Mouse (Mus musculus) testis, postnatal 14 days (tissue): ENCODE results near the gene Gnai2.

ENCODE experiments used
- DNase-seq: peaks from one replicate; pipeline ENCODE4 v3.0.0; 2021; ENCODE audit warnings: low spot score

Gnai2 gene

DNA sequence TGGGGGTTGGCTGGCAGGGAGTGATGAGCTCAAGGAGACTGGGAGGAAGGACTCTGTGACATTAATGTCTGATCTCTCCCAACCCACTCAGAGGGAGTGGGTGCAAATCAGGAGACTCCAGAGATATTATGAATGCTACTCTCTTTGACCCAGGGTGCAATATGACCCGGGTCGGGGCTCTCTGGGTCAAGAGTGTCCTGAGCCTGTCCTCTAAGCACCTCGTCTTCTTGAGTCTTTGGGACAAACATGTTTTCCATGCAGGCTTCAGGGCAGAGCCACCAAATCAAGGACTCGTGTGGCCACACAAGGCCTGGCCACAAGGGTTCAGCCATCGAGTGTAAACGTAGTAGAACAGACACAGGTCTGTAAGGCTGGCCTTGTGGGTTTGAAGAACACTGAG, 22.9 kb upstream of the Gnai2 start:
- DNase-seq = no peak

DNA sequence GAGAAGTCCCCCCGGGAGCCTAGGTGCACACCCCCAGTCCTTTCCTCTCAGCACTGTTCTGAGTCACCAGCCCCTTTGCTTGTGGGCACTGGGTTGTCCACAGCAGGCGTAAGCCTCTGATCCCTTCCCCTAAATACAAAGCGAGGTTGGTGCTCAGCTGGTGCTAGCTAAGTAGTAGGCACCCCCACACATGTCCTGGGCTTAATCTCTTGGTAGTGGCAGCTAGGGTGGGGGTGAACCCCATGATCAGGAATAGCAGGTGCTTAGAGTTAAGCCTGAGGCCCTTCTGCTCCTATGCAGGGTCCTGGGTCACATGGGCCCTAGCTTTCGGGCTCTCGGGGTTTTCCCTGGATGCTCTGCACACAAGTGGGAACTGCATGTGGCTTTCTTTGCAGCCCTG, 22.0 kb upstream of the Gnai2 start:
- DNase-seq = no peak

DNA sequence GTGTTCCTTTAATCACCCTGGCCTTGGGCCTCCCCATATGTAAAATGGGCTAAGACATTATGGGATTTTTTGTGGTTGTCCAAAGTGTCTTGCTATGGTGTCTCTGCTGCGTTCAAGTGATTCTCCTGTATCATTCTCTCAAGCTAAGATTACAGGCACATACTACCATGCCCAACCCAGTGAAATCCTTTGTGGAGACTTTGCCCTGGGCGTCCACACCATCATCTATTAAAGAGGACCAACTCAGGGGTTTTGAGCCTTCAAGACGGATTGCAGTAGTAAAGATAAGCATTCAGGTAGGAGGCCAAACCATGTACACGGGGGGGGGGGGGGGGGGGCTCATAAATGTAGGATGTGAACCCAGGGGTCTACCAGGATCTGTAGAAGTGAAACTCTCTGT, 19.4 kb upstream of the Gnai2 start:
- no peak for DNase-seq

DNA sequence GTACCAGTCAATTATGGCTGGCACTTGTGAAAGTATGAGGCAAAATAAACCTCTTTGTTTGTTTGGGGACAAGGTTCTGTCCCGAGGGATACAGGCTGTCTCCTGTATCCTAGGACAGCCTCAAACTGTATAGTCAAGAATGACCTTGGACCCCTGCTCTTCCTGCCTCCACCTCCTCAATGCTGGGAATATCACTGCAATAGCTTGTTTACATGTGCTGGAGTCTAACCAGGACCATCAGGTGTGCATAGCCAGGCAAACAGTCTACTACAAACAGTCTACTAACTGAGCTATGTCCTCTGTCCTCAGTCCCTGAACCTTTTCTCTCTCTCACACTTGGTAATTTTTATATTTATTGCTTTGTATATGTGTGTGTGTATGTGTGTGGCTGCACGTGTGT, 18.3 kb upstream of the Gnai2 start:
- no peak for DNase-seq

DNA sequence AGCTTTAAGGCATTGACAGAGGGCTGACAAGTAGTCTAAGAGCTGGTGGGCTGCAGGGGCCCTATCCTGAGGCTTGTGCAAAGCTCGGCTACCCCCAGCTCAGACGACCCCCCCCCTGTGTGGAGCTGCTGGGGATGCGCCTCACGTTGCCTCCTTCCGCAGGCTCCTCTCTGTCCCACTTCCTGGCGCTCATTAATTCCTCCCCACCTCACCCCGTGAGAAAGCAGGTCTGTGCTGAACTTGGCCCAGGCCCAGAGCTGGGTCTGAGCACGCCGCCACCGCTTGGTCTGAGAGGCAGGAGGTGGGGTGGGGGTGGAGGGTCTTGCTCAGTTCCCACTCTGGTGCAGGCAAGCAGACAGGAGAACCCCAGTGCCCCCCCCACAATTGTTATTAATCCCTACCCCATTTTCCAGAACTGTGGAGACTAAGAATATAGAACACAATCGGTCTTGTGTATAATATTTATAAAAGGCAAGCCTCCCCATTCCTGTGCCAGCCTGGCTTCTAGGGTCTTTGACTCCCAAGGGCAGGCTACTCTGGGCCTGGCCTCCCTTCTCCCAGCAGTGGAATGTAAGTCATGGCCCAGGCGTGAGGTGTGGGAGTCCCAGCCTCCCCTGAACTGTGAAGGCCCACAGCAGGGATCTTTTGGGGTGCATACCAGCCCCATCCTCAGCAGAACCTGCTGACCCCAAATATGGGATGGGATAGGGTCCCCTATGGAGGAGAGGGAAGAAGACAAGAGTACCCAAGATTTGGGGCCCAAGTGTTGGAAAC, 15.7 kb upstream of the Gnai2 start:
- no peak for DNase-seq

DNA sequence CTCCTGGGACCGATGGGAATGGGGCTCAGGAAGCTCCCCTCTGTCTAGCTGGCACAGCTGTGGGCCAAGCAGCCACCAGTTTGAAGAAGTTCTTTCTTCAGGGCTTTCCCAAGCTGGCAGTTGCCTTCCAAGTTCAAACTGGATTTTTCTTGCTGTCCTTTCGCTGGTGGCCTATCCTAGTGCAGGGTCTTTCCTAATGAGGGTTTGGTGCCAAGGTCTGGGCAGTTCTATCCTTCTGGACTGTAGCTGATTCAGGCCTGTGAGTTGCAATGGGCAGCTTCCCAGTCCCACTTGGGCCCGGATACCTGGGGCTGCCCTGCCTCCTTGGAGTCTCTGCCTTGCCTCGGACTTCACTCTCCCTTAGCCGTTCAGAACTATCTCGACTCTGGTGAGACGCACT, 15.1 kb upstream of the Gnai2 start:
- DNase-seq = no peak

DNA sequence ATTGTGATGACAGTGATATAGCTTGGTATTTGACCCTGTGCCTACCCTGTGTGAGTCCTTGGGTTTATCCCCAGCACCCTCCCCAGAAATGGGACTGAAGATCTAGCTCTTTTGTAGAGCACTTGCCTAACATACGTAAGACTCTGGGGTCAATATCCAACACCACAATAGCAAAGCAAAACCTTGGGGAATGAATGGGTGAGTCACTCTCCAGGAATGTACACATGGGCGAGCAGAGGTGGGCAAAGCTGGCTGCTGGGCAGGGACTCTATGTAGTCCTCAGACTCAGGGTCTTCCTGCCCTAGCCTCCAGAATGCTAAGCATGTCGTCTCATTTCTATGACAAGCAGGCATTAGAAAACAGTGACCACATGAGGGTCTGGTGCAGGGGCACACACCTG, 13.6 kb upstream of the Gnai2 start:
- no peak for DNase-seq

DNA sequence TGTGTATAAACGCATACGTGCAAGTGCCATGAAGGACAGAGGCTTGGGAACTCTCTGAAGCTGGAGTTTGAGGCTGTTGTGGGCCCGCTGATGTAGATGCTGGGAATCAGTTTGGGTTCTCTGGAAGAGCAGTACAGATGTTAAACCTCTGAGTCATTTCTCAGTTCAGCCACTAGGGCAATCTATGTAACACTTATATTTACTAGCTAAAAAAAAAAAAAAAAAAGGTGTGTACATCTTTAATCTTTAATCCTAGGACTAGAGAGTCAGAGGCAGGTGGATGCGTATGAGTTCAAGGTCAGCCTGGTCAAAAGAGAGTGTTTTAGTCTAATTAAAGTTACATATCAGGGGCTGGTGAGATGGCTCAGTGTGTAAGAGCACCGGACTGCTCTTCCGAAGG, 11.8 kb upstream of the Gnai2 start:
- DNase-seq = no peak

DNA sequence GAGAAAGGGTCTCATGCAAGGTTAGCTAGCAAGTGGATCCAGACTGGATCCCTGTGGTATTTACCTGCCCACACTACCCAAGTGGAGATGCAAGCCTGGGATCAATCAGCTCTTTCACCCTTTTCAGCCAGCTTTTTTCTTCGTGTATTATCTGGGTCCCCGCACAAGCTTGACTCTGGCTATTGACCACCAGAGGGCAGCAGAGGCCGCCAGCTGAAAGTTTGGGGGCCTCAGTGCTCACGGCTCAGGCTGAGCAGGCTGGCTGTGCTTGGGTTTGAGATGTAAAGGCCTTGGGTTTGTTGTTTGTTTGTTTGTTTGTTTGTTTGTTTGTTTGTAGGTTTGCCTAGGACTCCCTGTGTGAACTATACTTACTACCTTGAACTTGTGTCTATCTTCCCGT, 10.4 kb upstream of the Gnai2 start:
- peak; percentile 67 for DNase-seq

DNA sequence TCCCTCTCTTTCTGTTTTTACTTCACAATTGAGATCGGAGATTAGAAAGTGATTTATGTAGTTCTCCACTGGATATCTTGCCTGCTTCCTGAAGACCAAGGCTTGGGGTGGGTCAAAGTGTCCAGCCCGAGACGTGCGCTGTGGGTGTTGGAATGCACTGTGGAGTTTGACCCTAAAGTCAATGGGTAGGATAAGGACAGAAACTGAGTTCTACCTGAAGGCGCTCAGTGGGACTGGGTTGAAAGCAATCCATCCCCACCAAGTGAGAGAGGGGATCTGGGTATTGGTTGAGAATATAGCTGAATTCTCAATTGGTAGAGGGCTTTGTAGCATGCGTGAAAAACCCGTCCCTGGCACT, 10.0 kb upstream of the Gnai2 start:
- no peak for DNase-seq

DNA sequence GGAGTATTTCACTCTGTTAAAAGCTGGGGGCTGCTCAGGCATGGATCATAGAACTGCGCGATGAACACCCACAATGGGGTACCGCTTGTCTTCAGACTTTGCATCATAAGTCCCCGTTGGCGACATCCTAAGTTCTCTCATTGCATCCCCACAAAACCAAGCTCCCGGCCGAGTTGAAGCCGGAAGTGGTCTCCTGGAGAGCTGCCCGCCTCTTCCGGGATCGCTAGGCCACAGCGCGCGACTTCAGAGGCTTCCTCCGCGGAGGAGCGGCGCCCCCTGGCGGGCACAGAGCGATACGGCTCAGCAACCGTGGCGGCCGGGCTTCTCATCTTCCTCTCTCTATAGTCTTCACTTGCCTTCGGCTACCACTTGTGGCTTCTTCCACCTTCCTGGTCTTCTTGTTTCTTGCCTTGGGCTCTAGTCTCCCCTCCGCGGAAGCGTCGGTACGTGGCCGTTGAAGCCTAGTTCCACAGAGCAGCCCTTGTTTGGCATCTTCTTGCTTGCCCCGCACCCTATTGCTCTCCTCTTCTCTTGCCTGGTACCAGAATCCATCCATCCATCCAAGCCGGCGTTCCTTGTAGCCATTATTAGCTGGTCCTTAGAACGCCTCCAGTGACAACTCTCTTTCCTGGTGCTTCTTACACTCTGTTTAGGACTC, 9.5 kb upstream of the Gnai2 start:
- DNase-seq = peak; percentile 89

DNA sequence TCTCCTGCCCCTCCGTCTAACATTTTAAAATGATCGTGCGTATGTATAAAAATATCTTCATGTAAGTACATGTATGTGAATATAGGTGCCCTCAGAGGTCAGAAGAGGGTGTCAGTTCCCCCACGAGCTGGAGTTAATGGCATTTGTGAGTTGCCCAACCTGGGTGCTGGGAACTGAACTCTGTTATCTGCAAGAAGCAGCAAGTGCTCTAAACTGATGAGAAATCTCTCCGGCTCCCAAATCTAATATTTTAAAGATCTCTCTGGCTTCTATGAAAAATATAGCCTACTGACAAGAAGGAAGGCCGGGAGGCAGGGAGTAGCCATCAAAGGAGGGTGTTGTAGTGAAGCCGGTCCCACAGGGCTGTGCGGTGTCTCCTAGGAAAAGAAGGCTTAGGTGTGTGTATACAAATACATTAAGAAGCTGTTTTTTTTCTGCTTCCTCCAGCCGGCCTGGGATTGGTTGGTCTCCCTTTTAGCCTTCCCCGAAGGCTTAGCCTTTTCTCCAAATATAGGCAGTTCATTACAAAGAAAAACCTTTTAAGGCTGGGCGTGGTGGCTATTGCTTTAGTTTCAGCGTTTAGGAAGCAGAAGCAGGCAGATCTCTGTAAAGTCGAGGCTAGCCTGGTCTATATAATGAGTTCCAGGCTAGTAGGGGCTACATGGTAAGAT, 8.5 kb upstream of the Gnai2 start:
- DNase-seq = no peak

DNA sequence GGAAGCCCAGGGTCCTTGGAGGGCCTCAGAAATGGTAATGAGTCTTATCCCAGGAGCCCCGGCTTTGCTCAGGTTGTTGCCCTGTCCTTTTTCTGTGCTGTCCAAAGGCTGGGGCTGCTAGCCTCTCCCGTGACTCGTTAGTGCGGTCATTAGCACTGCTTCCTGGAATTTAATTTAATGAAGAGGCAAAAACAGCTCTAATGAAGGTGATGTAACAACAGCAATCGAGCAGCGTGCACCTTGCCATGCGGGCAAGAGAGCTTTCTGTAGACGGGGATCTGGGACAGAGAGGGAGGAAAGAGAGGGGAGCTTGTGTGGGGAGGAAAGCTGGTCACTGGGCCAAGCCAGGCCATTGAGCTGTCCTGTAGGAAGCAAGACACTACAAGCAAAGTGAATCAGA, 6.5 kb upstream of the Gnai2 start:
- DNase-seq = no peak

DNA sequence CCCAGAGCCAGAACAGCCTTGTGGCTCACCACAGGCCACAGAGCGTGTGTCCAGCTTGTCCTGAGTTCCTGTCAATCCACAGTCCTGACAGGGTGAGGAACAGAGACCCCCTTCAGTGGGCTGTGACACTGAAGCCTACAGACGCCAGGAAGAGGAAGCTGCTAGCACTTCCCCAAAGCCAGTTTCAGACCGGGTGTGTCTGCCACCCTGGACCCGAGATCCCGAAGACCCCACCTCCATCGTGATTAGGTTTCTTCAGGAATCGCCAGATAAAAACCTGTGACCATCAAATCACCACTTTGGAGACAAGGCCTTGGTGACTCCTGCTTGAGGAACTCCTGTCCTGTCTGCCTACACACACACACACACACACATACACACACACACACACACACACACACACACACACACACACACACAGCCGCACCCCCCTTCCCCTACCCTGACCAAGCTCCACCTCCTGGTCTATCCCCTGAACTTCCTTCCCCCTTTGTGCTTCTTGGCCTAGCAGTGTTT, 5.1 kb upstream of the Gnai2 start:
- no peak for DNase-seq

DNA sequence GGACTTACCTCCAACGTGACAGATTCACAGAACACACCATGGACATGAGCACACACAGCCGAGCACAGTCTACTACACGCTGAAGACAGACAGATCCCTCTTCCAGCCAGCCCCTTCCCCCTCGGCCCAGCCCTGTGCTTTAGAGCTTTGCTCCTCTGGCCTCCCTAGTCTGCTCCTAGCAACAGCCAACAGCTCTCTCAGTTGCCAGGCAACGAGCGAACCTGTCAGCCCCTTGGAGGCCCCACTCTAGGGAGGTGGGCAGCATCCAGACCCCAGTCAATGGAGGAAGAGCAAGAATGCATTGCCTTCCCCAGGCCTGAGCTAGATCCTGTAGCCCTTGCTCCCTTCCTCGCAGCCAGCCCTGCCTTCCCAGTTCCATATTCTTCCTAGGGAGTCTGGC, 1.9 kb upstream of the Gnai2 start:
- no peak for DNase-seq

DNA sequence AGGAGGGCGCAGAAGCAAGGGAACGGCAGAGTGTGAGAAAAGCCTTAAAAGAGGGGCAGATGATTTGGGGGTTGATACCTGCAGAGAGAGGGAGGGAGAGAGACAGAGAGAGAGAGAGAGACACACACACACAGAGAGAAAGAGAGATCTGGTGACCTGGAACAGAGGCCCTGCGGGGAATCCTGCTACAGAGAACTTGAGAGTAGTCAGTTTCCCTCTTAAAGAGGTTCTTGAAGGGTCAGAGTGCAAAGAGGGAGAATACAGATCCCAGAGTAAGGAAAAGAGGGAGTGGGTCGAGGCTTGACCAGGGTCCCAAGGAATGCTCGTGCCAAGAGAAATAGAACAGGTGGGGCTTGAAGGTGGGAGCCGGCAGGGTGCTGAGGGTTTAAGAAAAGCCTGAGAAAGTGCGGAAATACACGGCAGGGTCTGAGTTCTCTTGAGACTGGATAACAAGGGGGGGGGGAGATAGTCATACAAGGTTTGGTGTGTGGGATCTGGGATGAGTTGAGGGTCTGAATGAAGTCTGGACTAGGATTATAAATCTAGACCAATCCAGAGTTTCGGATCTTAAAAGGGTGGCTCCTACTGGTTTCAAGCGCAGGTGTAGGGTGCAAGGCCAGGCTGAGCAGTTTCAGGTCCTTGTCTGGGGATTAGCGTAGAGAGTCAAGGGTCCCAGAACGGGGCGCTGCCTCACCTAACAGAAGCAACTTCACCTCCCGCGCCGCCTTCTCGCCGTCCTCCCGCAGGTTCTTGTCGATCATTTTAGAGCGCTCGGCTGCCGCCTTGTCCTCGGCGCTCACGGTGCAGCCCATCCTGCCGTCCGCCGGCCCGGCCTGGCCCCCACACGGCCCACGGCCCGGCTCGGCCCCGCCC, 525 bp downstream of the Gnai2 start:
- DNase-seq = no peak

DNA sequence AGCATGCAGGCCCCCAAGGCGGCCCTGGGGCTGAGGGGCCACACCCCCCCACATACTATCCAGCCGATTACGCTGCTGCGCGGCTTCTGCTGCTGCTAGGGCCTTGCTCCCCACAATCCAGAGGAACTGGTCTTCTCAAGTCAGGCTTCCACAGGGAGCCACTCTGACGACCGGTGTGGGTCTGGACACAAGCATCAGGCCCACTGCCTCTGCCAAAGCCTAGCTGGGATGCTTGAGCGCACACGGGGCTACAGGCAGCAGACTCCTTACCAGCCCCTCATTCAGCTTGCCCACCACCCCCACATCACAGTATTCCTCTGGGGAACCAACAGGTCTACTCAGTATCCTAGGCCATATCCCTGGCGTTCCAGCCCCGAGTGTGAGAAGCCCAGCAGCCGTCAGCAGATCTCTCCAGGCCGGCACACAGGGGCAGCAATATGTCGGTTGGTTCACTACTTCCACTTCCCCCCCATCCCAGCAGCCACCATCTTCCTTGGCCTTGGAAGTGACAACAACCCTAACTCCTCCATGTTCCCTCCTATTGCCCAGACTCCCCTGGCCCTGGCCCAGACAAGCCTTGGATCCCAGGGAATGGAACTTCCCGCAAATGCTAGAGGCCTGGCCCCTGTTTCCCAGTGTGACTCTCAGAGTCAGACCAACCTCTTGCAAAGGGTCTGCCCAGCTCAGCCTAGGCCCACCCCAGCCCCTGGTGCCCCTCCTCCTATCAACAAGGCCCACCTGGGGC, 1.3 kb downstream of the Gnai2 start:
- DNase-seq = peak; percentile 64

DNA sequence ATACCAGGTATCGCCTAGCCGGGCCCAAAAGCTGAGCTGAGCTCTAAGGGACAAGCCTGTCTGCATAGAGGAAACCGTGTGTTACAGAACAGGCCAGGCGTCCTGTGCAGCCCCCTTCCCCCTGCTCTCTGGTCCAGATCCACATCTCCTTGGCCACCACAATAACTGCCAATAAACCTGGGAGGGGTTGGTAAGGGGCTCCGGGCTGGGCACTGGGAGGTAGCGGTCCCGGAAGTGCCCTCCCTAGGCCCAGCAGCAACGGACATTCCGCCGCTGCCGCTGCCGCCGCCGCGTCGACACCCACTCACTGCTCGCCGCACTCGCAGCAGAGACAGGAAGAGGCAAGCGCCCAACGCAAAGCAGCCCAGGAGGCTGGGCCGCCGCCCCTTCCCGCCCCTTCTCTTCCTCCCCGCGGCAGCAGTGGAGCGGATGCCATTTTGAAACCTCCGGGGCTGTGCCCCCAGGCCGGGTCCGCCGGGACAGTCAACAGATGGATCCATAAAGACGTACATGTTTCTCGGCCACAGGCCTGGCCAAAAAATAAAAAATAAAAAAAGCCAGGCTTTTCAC, 2.0 kb downstream of the Gnai2 start:
- peak; percentile 78 for DNase-seq

DNA sequence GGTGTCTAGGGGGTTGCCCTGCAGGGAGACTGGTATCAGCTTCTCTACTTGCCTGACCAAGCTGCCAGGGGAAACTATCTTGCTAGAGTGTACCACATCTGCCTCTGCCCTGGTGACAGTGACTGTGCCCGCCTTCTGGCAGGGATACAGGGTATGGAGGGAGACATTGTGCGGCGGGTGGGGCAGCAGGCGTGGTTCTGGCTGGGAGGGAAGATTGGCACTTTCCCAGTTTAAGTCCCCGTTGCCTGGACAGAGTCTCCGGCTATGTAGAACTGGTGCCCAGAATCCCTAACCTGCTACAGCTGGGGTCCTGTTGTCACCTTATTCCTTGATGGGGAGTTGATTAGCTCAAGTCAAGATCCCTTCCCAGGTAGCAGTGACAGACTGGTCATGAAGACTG, 2.7 kb downstream of the Gnai2 start:
- peak; percentile 59 for DNase-seq

DNA sequence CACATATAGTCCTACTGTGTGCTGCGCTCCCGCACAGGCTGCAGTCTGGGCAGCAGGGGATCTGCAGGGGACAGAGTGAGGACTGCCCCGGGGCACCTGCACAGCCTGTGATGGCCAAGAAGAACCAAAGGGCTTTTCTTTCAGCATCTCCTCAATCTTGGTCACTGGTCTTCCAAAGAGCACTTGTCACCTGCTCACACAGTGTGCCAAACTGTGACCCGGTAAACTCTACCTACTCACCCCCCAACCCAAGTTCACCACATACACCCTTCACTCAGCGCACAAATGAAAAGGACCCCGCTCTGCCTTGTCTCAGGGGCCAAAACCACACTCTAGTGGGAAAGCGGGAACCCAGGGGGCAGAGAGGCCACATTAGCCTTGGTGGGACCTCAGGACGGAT, 3.3 kb downstream of the Gnai2 start:
- no peak for DNase-seq

DNA sequence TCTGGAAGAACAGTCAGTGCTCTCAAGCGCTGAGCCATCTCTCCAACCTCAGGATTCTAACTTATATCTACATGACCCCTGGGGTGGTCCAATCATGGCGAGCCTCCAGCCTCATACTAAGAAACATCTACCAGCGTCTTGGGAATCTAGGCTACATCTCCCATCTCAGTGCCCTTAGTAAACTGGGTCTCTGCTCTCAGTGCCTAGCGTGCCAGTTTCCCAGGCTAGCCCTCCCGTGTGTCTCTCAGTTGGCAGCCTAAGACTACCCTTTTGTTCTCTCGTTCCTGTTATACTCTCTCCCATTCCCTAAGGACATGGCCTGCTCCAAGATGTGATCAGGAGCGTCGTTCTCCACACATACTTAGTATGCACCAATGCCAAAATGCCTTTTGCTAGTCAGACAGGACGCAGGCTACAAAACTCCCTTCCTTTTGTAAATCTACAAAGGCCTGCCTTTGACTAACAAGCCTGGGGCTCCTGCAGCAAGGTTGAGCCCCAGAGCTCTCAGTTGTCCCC, 3.8 kb downstream of the Gnai2 start:
- DNase-seq = no peak
